Mouse (Mus musculus): Measurements from ENCODE around the gene Mybl2. TPM values are rescaled to one million over a fixed set of nuclear protein-coding genes. Genes with fewer than 3 reads are reported as not detected.
A peak's percentile ranks its signal among the peaks of the same experiment; 100 is the strongest.
"Not testable (repeated sequence)": the region's sequence is repeated elsewhere in the genome, so short reads cannot be mapped to it uniquely, and the experiment has no call there.

Mybl2 gene
- polyA plus RNA-seq, 1 experiment from 2014 or later = 6.7 TPM

DNA sequence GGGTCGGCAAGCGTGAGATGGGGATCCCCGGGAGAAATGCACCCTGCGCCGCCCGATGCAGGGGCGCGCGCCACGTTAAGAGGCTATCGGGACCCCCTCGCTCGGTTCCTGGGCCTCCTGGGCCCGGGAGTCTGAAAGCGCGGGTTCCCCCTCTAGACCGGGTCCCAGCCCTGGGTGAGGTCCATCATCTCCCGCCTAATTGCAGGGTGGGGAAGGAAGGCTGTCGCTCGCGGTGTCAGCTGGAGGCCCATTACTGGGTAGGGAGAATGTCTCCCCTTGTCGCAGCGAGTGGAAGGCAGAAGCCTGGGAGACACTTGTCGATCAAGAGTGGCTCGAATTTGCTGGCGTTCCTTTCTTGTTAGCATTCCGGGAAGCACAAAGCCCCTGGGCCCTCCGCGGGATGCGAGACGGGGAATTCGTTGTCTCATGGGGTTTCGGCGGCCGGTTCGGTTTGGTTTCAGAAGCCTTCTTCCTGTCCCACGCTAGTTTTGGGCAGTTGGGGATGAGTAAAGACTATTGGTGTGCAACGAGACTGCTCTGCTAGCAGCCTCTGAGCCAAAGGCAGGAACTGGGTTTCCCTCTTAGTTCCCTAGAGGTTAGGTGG, 506 bp downstream of the Mybl2 start:
- H3K27ac ChIP-seq (replicated peaks) = no peak overlapping the region
- H3K4me3 ChIP-seq = peak overlapping the region; percentile 55
- under 1% methylated on average over 35 of the region's 38 CpGs for WGBS
- 0 out of 2 replicates have a peak, but pooled peaks cover 5% of the 10 kb centered on the region for H3K27me3 ChIP-seq
- peaks cover 13% of the 10 kb centered on the region for H3K4me1 ChIP-seq (replicated peaks)
- H3K36me3 ChIP-seq = no peaks in the 10 kb centered on the region
- H3K9ac ChIP-seq = peak overlapping the region; percentile 10
- H3K9me3 ChIP-seq = no peaks in the 10 kb centered on the region
- H3K4me2 ChIP-seq = peak overlapping the region; percentile 98
- peak; percentile 2; the same call in 1 of the 2 replicates for ATAC-seq (ENCODE audit: low FRiP score, low read depth)

DNA sequence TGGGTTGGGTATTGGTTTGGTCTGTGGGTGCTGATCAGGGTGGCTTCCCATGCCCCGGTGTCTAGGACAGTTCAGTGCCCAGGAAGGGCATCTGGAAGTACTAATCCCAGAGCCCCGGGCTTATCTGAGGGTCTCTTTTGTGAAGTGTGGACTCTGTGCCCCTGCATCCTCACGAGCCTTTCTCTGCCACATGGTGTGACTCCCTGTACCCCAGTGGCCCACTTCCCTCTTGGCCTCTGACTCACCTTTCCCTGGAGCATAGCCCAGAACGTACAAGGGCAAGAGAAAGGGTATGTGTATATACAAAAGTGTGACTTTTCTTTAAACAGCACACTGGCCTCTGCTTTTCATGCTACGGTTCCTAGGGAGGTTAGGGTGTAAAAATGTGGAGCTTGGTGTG, 1.2 kb downstream of the Mybl2 start:
- no peak overlapping the region for H3K9ac ChIP-seq
- 35% methylated on average over 5 of the region's 5 CpGs for WGBS

DNA sequence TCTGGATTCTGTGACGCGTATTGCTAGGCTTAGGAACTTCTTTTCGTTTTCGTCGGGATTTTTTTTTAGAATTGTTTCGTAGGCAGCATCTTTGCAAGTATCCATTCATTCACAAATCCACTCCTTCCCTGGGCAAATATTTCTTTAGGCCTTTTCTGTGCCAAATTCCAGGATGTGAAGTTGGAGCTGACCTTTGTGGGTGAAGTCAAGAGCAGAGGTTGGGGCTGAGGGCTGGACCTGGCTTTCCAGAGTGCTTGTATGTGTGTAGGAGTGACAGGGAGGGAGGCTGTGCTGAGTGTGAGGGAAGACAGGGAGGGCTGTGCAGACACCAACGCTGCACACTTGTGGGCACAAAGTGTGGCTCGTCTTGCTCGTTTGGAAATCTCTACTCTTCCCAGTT, 2.1 kb downstream of the Mybl2 start:
- WGBS = 86% methylated on average over 9 of the region's 9 CpGs
- Histone ChIP-seq H3K36me3 (no peaks in the 10 kb centered on the region), H3K9ac (no peak overlapping the region), H3K27me3 (0 out of 2 replicates have a peak, but pooled peaks cover 5% of the 10 kb centered on the region), H3K4me2 (no peak overlapping the region), H3K4me1 (replicated peaks) (peaks cover 13% of the 10 kb centered on the region), H3K27ac (replicated peaks) (no peak overlapping the region), H3K9me3 (no peaks in the 10 kb centered on the region), H3K4me3 (no peak overlapping the region)
- ATAC-seq (ENCODE audit: low FRiP score, low read depth) = no peak

More for the DNA sequence above, 1.2 kb downstream of the Mybl2 start:
- H3K4me2 ChIP-seq = peak overlapping the region; percentile 98
- H3K27ac ChIP-seq (replicated peaks) = no peak overlapping the region
- ATAC-seq (ENCODE audit: low FRiP score, low read depth) = no peak
- H3K4me3 ChIP-seq = peak overlapping the region; percentile 55
- no peaks in the 10 kb centered on the region for H3K9me3 ChIP-seq
- peaks cover 13% of the 10 kb centered on the region for H3K4me1 ChIP-seq (replicated peaks)
- no peaks in the 10 kb centered on the region for H3K36me3 ChIP-seq
- H3K27me3 ChIP-seq = 0 out of 2 replicates have a peak, but pooled peaks cover 5% of the 10 kb centered on the region

DNA sequence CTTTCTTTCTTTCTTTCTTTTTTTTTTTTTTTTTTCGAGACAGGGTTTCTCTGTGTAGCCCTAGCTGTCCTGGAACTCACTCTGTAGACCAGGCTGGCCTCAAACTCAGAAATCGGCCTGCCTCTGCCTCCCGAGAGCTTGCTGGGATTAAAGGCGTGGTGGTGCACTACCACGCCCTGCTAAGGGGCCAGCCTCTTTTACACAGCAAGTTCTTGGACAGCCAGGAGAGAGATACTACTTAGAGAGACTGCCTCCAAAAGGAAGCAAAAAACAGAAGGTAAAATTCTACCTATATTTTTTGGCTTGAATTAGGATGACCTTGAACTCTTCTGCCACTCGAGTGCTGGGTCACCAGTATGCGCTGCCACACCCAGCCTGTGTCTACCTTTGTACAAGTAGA, 4.5 kb downstream of the Mybl2 start:
- not testable (repeated sequence) for H3K27ac ChIP-seq (replicated peaks); H3K9ac ChIP-seq; H3K4me2 ChIP-seq; ATAC-seq (ENCODE audit: low FRiP score, low read depth); H3K4me1 ChIP-seq (replicated peaks); H3K9me3 ChIP-seq; H3K36me3 ChIP-seq; H3K27me3 ChIP-seq; H3K4me3 ChIP-seq
- WGBS = 87% methylated on average over 7 of the region's 7 CpGs

DNA sequence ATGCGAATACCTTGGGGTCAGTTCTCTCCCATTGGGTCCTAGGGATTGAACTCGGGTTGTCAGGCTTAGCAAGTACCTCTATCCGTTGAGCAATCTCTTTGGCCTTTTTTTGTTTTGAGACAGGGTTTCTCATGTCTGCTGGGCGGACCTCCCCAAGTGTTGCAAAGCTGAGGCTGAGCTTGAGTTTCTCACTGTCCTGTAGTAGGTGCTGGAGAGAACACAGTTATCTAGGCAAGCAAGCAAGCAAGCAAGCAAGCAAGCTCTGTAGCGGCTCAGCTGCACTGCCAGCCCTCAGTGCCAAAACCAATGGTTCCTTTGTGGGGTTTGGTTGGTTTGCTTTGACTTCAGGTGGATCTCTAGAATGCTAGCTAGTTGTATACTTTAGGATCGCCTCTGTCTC, 6.1 kb downstream of the Mybl2 start:
- 88% methylated on average over 6 of the region's 6 CpGs for WGBS
- Histone ChIP-seq H3K4me1 (replicated peaks) (no peaks in the 10 kb centered on the region), H3K4me2 (no peak overlapping the region), H3K27ac (replicated peaks) (no peak overlapping the region), H3K36me3 (no peaks in the 10 kb centered on the region), H3K9me3 (no peaks in the 10 kb centered on the region), H3K9ac (no peak overlapping the region), H3K4me3 (no peak overlapping the region), H3K27me3 (no peaks in the 10 kb centered on the region)
- ATAC-seq (ENCODE audit: low FRiP score, low read depth) = no peak

DNA sequence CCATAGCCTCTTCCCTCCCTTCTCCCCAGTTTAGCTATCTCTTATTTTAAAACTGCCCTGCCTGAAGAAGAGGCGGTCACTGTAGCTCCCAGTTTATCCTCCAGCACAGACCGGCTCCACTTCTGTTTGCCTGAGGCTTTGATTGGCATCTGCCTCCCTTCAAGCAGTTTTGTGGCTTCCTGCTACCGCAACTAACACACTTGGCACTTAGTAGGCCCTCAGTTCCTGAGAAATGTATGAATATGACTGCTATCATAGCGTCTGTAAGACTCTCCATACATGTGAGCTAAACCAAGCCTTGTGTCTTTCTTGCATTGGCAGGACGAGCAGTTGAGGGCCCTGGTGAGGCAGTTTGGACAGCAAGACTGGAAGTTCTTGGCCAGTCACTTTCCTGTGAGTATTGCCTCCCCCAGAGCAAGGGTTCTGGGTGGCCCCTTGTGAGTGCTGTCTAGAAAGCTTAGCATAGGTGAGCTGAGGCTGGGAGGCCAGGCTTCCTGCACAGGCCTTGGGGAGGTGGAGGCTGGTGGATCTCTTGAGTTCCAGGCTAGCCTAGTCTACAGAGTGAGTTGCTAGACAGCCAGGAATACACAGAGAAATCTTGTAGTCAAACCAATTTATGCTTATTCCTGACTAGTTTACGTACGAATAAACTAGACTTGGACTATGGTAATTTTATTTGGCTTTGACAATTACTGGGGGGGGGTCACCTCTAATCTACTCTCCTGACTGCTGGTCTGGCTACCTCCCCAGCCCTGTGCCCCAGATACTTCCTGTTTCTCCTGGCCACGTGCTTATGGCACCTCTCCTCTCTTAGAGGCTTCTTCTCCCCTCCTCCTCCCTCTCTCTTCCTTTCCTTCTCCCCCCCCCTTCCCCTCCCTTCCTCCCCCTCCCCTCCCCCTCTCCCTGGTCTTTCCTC, 7.0 kb downstream of the Mybl2 start:
- no peak overlapping the region for H3K4me2 ChIP-seq
- no peak overlapping the region for H3K27ac ChIP-seq (replicated peaks)
- H3K36me3 ChIP-seq = no peaks in the 10 kb centered on the region
- H3K4me1 ChIP-seq (replicated peaks) = no peaks in the 10 kb centered on the region
- no peaks in the 10 kb centered on the region for H3K9me3 ChIP-seq
- no peak overlapping the region for H3K4me3 ChIP-seq
- no peak overlapping the region for H3K9ac ChIP-seq
- H3K27me3 ChIP-seq = no peaks in the 10 kb centered on the region
- ATAC-seq (ENCODE audit: low FRiP score, low read depth) = no peak
- WGBS = 85% methylated on average over 8 of the region's 8 CpGs

DNA sequence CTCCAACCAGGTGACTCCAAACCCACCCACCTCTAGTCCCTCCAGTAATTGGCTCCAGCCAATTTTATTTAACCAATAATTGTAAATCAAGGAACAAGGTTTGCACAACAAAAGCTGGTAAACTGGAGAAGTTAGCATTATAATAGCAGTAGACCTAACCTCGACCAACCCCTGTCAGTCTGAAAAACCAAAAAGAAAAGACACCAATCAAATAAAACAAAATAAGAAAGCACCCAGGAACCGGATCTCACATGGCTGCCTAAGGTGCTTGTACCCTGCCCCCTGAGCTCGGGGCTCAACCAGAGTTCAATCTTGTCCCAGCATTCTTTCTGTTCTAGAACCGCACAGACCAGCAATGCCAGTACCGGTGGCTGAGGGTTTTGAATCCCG, 7.6 kb downstream of the Mybl2 start:
- no peak for ATAC-seq (ENCODE audit: low FRiP score, low read depth)
- WGBS = 58% methylated on average over 6 of the region's 6 CpGs
- no peaks in the 10 kb centered on the region for H3K27me3 ChIP-seq

DNA sequence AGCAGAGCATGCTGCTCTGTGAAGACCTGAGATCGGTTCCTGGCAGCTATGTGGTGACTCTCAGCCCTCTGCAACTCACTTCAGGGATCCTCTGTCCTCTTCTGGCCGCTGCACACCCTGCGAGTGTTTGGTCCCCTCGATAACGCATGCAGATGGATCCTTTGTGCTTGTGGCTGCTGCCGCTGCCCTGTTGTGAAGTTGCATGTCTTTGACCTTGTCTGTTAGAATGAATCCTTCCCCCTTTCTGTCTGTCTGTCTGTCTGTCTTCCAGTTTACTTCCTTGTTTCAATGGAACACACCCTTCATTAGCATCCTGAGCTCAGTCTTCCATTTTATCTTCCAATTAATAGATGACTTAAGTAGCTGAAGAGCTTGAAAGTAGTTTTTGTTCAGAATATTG, 11.8 kb downstream of the Mybl2 start:
- no peaks in the 10 kb centered on the region for H3K9me3 ChIP-seq
- no peak for ATAC-seq (ENCODE audit: low FRiP score, low read depth)
- H3K36me3 ChIP-seq = no peaks in the 10 kb centered on the region
- no peak overlapping the region for H3K4me2 ChIP-seq
- WGBS = 91% methylated on average over 6 of the region's 6 CpGs
- no peak overlapping the region for H3K4me3 ChIP-seq
- no peaks in the 10 kb centered on the region for H3K27me3 ChIP-seq
- no peaks in the 10 kb centered on the region for H3K4me1 ChIP-seq (replicated peaks)
- H3K27ac ChIP-seq (replicated peaks) = no peak overlapping the region
- H3K9ac ChIP-seq = no peak overlapping the region

More for the DNA sequence above, 7.6 kb downstream of the Mybl2 start:
- no peaks in the 10 kb centered on the region for H3K36me3 ChIP-seq
- H3K4me3 ChIP-seq = no peak overlapping the region
- H3K9ac ChIP-seq = no peak overlapping the region
- H3K9me3 ChIP-seq = no peaks in the 10 kb centered on the region
- H3K4me2 ChIP-seq = no peak overlapping the region
- no peak overlapping the region for H3K27ac ChIP-seq (replicated peaks)
- no peaks in the 10 kb centered on the region for H3K4me1 ChIP-seq (replicated peaks)

DNA sequence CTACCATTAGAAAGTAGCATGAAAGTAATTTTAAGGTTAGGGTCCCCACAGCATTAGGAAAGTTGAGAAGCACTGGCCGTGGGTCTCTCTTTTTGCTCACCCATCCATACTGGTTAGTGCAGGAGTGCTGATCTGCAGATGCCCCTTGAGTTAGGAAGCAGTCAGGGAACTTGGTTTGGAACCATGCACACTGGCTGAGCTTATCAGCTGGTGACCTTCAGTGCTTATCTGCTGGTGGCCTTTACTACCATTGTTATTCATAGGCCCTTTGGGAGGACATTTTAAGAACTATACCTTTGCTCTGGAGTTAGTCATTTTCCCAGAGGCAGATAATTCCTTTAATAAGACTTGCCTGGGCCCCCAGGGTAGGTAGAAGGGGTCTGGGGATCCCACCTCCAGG, 12.7 kb downstream of the Mybl2 start:
- ATAC-seq (ENCODE audit: low FRiP score, low read depth) = no peak
- Histone ChIP-seq H3K4me3 (no peak overlapping the region), H3K4me1 (replicated peaks) (no peaks in the 10 kb centered on the region), H3K27ac (replicated peaks) (no peak overlapping the region), H3K4me2 (no peak overlapping the region), H3K9me3 (no peaks in the 10 kb centered on the region), H3K9ac (no peak overlapping the region), H3K27me3 (no peaks in the 10 kb centered on the region), H3K36me3 (no peaks in the 10 kb centered on the region)
- WGBS = 93% methylated on average over 1 of the region's 1 CpGs

DNA sequence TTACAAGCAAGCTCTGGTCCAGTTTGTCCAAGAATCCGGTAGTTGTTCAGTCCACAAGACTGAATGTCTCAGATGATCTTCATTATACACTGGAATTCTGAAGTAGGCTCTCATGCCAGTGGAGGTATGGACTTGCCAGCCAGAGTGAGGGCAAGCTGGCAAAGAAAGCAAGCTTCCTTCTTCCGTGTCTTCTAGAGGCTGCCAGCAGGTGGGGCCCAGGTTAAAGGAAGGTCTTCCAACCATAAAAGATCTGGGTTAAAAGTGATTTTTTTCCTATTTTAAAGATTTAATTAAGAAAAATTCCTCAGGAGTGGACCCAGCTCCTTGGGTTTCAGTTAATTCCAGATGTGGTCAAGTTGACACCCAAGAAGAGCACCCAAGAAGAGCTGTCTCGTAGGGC, 15.7 kb downstream of the Mybl2 start:
- Histone ChIP-seq H3K4me3 (no peak overlapping the region), H3K27me3 (no peaks in the 10 kb centered on the region), H3K27ac (replicated peaks) (no peak overlapping the region), H3K36me3 (no peaks in the 10 kb centered on the region), H3K4me2 (no peak overlapping the region), H3K9me3 (no peaks in the 10 kb centered on the region), H3K9ac (no peak overlapping the region), H3K4me1 (replicated peaks) (no peaks in the 10 kb centered on the region)
- ATAC-seq (ENCODE audit: low FRiP score, low read depth) = no peak
- 88% methylated on average over 3 of the region's 3 CpGs for WGBS

DNA sequence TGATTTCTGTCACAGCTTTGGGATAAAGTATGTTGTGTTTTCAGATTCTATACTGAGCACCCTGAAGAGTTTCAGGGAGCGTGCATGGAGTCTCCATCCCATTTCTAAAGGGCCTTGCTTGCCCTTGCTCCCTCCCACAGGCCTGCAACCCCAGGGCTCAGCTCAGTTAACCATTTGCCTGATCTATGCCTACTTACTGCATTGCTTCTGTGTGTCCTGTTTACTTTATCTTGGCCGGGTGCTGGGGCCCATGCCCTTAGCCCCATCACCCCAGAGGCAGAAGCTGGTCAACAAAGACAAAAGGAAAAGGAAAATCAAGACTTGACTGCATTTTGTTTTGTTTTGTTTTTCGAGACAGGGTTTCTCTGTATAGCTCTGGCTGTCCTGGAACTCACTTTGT, 17.1 kb downstream of the Mybl2 start:
- Histone ChIP-seq H3K27ac (replicated peaks) (no peak overlapping the region), H3K36me3 (no peaks in the 10 kb centered on the region), H3K9ac (no peak overlapping the region), H3K9me3 (no peaks in the 10 kb centered on the region), H3K27me3 (no peaks in the 10 kb centered on the region), H3K4me2 (no peak overlapping the region), H3K4me1 (replicated peaks) (no peaks in the 10 kb centered on the region), H3K4me3 (no peak overlapping the region)
- 89% methylated on average over 3 of the region's 3 CpGs for WGBS
- no peak for ATAC-seq (ENCODE audit: low FRiP score, low read depth)

DNA sequence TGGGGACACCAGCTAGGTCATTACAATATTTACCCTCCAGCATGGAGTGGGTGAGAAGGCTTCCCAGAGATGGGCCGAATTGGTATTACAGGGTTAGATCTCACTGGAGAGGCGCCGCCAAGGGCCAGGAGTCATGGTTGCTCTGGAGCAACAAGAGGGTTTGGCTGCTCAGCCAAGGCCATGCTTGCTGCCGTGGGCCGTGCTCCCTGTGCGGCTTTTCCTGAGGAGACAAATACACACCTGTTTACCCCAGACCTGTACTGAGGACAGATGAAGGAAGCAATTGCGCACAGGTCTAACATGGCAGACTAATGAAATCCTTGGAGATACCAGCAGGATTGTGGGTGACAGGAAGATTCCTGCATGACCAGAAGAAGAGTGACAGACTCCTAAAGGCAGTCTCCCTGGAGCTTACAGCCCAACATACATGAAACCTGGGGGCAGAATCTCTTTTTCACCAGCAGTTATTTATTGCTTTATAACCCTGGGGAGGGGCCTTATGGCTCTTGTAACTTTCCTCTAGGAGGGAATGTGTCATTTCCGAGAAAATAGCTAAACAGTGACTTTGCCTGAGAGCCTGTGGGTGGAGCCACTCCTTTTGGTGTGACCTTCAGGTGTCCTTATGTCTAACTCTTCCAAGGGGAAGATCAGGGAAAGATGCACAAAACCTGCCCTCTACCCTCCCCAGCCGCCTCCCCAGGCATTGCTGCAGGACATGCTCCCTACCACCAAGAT, 18.7 kb downstream of the Mybl2 start:
- Histone ChIP-seq H3K36me3 (no peaks in the 10 kb centered on the region), H3K27ac (replicated peaks) (no peak overlapping the region), H3K9me3 (no peaks in the 10 kb centered on the region), H3K4me2 (no peak overlapping the region), H3K4me3 (no peak overlapping the region), H3K4me1 (replicated peaks) (no peaks in the 10 kb centered on the region), H3K27me3 (no peaks in the 10 kb centered on the region), H3K9ac (no peak overlapping the region)
- no peak for ATAC-seq (ENCODE audit: low FRiP score, low read depth)
- 92% methylated on average over 9 of the region's 9 CpGs for WGBS

Data from hindbrain, embryonic 15.5 days (tissue).